Mouse (Mus musculus) central nervous system, embryonic 14 days (tissue): ENCODE measurements around the gene Itga7. TPM values are rescaled to one million over a fixed set of nuclear protein-coding genes. Genes with fewer than 3 reads are reported as not detected.

Source experiments
- polyA plus RNA-seq: library from polyadenylated mRNA; depleted of rRNA; stranded (reverse); fragments of >200 nt; gene quantifications from 2 replicates; pipeline ENCODE4 v1.2.3, GENCODE M21; 2012; rRNA removed

The Itga7 gene
- 4.4 and 11.0 TPM in 2 replicates for polyA plus RNA-seq

DNA sequence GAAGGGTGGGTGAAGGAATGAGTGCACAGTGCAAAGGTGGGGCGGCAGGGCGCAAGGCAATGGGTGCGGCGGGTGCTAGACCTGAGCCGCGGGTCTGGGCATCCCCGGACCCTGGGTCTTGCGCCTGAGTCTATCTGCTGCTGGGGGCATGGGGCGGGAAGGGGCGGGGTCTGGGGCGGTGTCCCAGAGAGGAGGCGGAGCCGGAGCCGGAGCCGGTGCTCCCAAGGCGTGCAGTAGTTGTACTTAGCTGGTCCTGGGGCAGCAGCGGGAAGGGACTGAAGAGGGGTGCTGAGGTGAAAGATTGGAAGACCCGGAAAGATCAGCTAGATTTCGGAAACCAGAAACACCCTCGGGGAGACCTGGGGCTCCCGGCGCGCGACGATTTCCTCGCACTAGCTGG, at the start of gene Itga7:
TSS of gene Itga7 (plus strand) at position 245 of the 400 bp plus-strand sequence.

DNA sequence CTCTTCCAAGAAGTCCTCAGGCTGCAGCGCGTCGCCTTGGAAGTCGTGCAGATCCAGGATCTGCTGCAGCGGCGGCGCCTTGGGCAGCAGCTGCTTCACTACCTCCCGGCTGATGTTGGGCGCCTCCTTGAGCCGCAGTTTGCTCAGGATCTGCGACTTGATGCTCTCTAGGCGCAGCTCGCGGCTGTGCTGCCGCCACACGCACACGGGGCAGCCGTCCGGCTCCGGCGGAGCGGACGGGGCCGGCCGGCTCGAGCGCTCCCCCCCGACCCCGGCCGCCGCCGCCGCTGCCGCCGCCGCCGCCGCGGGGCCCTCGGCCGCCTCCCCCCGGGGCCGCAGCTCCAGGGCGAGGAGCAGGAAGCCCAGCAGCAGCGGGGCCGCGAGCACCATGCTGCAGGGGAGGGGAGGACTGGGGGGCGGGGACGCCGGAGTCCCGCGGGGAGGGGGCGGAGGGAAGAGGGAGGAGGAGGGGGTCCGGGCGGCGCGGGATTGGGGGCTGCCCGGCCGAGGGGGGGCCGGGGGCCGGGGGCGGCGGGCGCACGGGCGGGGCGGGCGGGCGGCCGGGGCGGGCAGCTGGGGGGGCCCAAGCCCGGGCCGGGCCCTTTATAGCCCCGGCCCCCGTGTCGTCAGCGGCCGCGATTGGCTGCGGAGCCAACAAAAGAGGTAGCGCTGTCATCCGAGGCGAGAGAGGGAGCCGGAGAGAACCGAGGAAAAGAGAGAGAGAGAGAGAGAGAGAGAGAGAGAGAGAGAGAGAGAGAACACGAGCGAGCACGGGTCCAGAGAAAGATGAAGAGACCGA, 42.1 kb upstream of the Itga7 start, which contains the start of gene Gdf11:
TSS of gene Gdf11 (minus strand) at position 423 of the 799 bp plus-strand sequence.

DNA sequence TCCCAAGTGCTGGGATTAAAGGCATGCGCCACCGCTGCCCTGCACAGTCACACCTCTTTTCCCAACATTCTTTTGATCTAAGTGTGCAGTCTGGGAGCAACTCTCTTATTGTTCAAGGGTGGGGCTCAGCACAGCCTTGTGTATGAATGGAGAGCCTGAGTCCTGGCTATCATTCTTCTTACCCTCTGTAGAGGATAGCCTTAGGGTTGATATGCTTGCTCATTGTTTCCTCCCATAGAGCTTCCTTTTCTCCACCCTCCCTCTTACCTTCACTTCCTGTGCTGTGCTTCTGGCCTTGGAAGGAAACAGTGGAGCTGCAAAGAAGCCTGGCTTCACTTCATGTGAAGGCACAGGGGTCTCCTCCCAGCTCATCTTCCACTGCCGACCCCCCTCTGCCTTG, 32.9 kb upstream of the Itga7 start, which contains the start of gene Cd63:
TSS of gene Cd63 (plus strand) at position 292 of the 400 bp plus-strand sequence.

DNA sequence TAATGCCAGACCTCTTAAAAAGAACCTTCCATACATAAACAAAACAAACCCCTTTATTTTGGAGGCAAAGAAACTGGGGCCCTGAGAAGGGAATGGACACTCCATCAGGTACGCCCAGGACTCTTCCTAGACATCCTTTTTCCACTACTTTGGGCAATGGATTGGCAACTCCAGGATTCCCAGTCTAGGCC, 10.9 kb upstream of the Itga7 start, which contains the start of gene Rdh5:
TSS of gene Rdh5 (minus strand) at position 67 of the 191 bp plus-strand sequence.

DNA sequence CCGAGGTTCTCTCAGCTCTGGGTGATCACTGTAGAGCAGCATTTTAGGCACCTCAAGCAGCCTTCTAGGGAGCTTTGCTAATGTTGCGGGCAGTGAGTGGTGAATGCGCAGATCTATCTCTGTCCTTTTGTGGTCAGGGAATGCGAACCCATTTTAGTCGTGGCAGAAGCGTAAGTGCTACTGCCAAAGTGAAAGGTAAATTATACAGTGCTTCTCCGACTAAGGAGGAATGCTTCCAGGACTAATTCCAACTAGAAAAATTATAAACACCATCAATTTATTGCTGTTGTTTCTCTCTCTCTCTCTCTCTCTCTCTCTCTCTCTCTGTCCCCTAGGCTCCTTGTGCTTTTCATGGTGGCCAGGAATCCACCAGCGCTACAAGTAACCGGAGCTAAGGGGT, 9.7 kb upstream of the Itga7 start, which contains the start of gene Bloc1s1:
TSS of gene Bloc1s1 (minus strand) at position 101 of the 400 bp plus-strand sequence.

DNA sequence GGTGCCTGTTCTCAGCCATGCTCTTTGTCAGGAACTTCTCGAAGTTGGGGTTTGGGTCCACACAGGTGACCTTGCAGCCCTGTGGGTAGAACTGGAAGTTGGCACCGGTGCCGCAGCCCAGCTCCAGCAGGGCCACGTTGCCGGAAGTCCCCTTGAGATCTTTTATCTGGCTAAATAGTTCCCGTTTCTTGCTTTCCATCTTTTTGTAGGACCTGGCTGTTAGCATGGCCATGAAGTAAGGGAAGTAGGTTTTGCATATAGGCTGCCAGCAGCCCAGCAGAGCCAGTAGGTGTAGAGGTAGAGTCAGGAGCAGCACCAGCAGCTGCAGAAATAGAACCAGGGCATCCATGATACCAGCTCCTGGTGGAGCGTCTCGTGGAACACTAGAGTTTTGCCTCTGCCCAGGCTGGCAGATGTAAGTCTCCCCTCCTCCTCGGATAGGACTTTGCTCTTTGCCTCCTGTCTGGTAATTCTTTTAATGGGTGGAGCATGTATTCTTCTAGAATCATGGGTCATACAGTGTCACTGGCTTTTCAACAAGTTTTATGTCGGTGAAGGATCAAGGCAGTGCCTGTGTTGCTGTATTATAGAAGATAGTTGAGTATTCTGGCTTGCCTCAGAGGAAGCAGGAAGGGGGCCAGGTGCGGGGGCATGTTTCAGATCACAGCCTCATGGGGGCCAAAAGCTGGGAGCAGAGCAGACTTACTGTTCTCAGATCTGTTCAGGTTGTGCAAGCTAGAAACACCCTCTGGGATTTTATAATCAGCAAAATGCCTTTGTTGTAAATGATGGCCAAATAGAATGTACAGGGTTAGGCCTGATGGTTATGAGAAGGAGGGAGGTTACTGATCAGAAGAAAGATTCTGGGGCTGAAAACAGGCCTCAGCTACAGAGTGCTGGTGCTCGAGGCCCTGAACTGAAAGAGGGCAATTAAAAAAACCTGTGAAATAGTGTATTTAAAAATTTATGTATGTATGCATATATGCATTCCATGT, 27.3 kb downstream of the Itga7 start, which contains the start of gene Mettl7b:
TSS of gene Mettl7b (minus strand) at position 399 of the 995 bp plus-strand sequence.

DNA sequence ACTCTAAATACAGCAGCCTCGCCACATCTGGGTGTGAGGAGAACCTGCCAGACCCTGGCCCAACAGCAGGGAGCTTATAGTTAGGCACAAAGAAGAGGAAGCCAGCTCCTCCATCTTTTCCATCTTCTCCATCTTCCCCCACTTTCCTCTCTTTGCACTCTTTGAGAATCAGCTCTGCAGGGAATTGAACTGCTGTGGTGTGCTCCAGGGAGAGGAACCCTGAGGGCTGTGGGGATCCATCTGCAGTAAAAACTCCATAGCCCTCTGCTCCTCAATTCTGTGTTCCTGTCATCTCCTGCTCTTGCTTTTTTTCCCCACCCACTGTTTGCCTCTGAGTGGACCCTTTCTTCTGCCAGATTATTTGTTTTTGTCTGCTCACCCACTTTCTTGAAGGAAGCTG, 55.5 kb downstream of the Itga7 start, which contains the start of gene Olfr9:
TSS of gene Olfr9 (plus strand) at position 301 of the 400 bp plus-strand sequence.

Other genes with a start within 250 kb of the Itga7 start
- gene Rab5b, start 237.6 kb upstream of the Itga7 start, polyA plus RNA-seq = 99.1 and 109 TPM in 2 replicates
- 0.32 and 2.9 TPM in 2 replicates for gene Pmel, start 229.6 kb upstream of the Itga7 start, polyA plus RNA-seq
- 42.0 and 48.0 TPM in 2 replicates for gene Cdk2, start 228.8 kb upstream of the Itga7 start, polyA plus RNA-seq
- gene Dgka, start 189.0 kb upstream of the Itga7 start, polyA plus RNA-seq = 9.1 and 13.5 TPM in 2 replicates
- gene Pym1, start 185.9 kb upstream of the Itga7 start, polyA plus RNA-seq = 67.1 and 67.8 TPM in 2 replicates
- gene Mmp19, start 142.9 kb upstream of the Itga7 start, polyA plus RNA-seq = 0.69 and 0.94 TPM in 2 replicates
- 27.9 and 30.6 TPM in 2 replicates for gene Dnajc14, start 129.8 kb upstream of the Itga7 start, polyA plus RNA-seq
- gene Tmem198b, start 129.4 kb upstream of the Itga7 start, polyA plus RNA-seq = 25.4 and 29.3 TPM in 2 replicates
- 110 and 120 TPM in 2 replicates for gene Sarnp, start 116.5 kb upstream of the Itga7 start, polyA plus RNA-seq
- gene Ormdl2, start 112.2 kb upstream of the Itga7 start, polyA plus RNA-seq = 28.1 and 30.3 TPM in 2 replicates
- 13.5 and 14.0 TPM in 2 replicates for gene Gdf11, start 42.1 kb upstream of the Itga7 start, polyA plus RNA-seq
- gene Cd63, start 32.8 kb upstream of the Itga7 start, polyA plus RNA-seq = 92.6 and 159 TPM in 2 replicates
- gene Rdh5, start 10.9 kb upstream of the Itga7 start, polyA plus RNA-seq = 17.9 and 20.8 TPM in 2 replicates
- 315 and 318 TPM in 2 replicates for gene Bloc1s1, start 9.8 kb upstream of the Itga7 start, polyA plus RNA-seq
- not detected in 2 replicates for gene Mettl7b, start 27.2 kb downstream of the Itga7 start, polyA plus RNA-seq
- gene Olfr9, start 55.6 kb downstream of the Itga7 start, polyA plus RNA-seq = not detected in 2 replicates
- not detected in 2 replicates for gene Olfr763, start 77.0 kb downstream of the Itga7 start, polyA plus RNA-seq
- gene Olfr764-ps1, start 106.1 kb downstream of the Itga7 start, polyA plus RNA-seq = not detected in 2 replicates
- not detected in 2 replicates for gene Olfr765, start 116.2 kb downstream of the Itga7 start, polyA plus RNA-seq
- not detected in 2 replicates for gene Olfr766-ps1, start 135.2 kb downstream of the Itga7 start, polyA plus RNA-seq
- not detected in 2 replicates for gene Olfr767, start 149.1 kb downstream of the Itga7 start, polyA plus RNA-seq
- gene Olfr768, start 165.6 kb downstream of the Itga7 start, polyA plus RNA-seq = not detected in 2 replicates
- not detected in 2 replicates for gene Olfr769, start 184.0 kb downstream of the Itga7 start, polyA plus RNA-seq
- gene Olfr770, start 205.2 kb downstream of the Itga7 start, polyA plus RNA-seq = not detected in 2 replicates
- not detected in 2 replicates for gene Olfr771, start 230.9 kb downstream of the Itga7 start, polyA plus RNA-seq
- gene Olfr772, start 244.1 kb downstream of the Itga7 start, polyA plus RNA-seq = not detected in 2 replicates